Mouse (Mus musculus): ENCODE measurements around the gene 1110002E22Rik. TPM values are rescaled to one million over a fixed set of nuclear protein-coding genes. Genes with fewer than 3 reads are reported as not detected.

The 1110002E22Rik gene
- polyA plus RNA-seq, 1 experiment from 2014 or later, result 0.01 TPM

DNA sequence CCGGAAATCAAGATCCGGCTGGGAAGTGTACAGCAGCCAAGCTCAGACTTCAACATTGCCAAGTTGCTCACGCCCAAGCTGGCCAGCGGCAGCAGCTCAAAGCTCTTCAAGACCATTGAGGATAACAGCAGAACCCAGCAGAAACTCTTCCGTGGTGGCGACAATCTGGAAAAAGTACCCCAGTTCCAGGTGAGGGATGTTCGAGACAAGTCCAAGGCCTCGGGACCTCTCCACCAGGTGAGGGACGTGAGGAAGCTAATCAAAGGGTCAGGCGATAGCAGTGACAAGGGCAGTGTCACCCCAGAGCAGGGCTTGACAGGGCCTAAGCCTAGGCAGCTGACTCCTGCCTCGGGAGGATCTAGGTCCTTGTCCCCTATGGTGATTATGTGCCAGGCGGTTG is 3.3 kb downstream of the 1110002E22Rik start:
- Histone ChIP-seq H3K9ac (replicated peaks) (no peak overlapping the region), H3K27me3 (ENCODE audit: insufficient read depth, low read length) (no peaks in the 10 kb centered on the region), H3K4me3 (ENCODE audit: low read depth, low read length) (no peak overlapping the region), H3K4me1 (ENCODE audit: insufficient read depth) (no peaks in the 10 kb centered on the region), H3K36me3 (replicated peaks; ENCODE audit: insufficient read depth, low read length) (no peaks in the 10 kb centered on the region), H3K9me3 (ENCODE audit: low read length) (no peaks in the 10 kb centered on the region), H3K4me2 (ENCODE audit: low read depth, low read length) (no peak overlapping the region), H3K27ac (ENCODE audit: low read depth) (no peak overlapping the region)
- 80% methylated on average over 12 of the region's 12 CpGs for WGBS (ENCODE audit: insufficient replicate concordance)
- TF ChIP-seq EP300 (IDR thresholded peaks at IDR 0.05; ENCODE audit: low read depth) (no peak), CTCF (IDR thresholded peaks at IDR 0.05; ENCODE audit: low read depth) (no peak)
- no peak for ATAC-seq
- DNase-seq, result no peak

DNA sequence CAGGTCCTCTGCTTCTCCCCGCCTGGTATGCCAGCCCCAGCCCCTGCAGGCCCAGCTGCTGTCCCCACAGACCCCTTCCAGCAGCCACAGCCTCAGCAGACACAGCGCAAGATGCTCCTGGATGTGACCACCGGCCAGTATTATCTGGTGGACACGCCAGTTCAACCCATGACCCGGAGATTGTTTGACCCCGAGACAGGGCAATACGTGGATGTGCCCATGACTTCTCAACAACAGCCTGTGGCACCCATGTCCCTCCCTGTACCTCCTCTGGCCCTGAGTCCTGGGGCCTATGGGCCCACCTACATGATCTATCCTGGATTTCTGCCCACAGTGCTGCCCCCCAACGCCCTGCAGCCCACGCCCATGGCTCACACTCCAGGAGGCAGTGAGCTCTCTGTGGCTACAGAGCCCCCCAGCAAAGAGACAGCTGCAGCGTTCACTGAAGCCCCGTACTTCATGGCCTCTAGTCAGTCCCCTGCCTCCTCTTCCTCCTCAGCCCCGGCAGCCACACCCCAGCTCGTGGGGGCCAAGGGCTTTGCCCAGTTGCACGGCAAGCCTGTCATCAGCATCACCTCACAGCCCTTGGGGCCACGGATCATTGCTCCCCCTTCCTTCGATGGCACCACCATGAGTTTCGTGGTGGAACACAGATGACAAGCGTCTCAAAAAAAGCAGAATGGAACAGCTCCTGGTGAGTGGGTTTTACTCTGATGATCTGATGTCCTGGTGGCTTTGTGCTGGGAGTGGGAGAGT is 5.1 kb downstream of the 1110002E22Rik start:
- Histone ChIP-seq H3K4me1 (ENCODE audit: insufficient read depth) (no peaks in the 10 kb centered on the region), H3K9ac (replicated peaks) (no peak overlapping the region), H3K27ac (ENCODE audit: low read depth) (no peak overlapping the region), H3K36me3 (replicated peaks; ENCODE audit: insufficient read depth, low read length) (no peaks in the 10 kb centered on the region), H3K9me3 (ENCODE audit: low read length) (no peaks in the 10 kb centered on the region), H3K4me2 (ENCODE audit: low read depth, low read length) (no peak overlapping the region), H3K4me3 (ENCODE audit: low read depth, low read length) (no peak overlapping the region), H3K27me3 (ENCODE audit: insufficient read depth, low read length) (no peaks in the 10 kb centered on the region)
- no peak for ATAC-seq
- TF ChIP-seq EP300 (IDR thresholded peaks at IDR 0.05; ENCODE audit: low read depth) (no peak), CTCF (IDR thresholded peaks at IDR 0.05; ENCODE audit: low read depth) (no peak)
- WGBS (ENCODE audit: insufficient replicate concordance), result 70% methylated on average over 18 of the region's 18 CpGs
- no peak for DNase-seq

DNA sequence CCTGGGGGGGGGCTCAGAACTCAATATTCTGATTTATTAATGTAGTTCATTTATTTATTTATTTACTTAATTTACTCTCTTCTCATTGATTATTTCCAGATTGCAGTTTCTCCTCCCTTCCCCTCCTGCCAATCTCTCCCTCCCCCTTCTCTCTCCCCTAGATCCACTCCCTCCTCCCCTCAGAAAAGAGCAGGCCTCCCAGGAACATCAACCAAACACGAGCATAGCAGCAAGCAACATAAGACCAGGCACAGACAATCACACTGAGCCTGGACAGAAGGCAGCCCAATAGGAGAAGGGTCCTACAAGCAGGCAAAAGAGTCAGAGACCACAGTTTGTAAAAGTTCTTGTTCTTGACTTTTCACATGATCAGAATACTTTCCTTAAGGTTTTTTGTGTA is 6.2 kb downstream of the 1110002E22Rik start:
- no peaks in the 10 kb centered on the region for H3K36me3 ChIP-seq (replicated peaks; ENCODE audit: insufficient read depth, low read length)
- TF ChIP-seq EP300 (IDR thresholded peaks at IDR 0.05; ENCODE audit: low read depth) (no peak), CTCF (IDR thresholded peaks at IDR 0.05; ENCODE audit: low read depth) (no peak)
- no peak overlapping the region for H3K27ac ChIP-seq (ENCODE audit: low read depth)
- no peaks in the 10 kb centered on the region for H3K27me3 ChIP-seq (ENCODE audit: insufficient read depth, low read length)
- ATAC-seq (no peak), DNase-seq (no peak)
- no peak overlapping the region for H3K4me3 ChIP-seq (ENCODE audit: low read depth, low read length)
- H3K9me3 ChIP-seq (ENCODE audit: low read length), result no peaks in the 10 kb centered on the region
- H3K4me2 ChIP-seq (ENCODE audit: low read depth, low read length), result no peak overlapping the region
- H3K9ac ChIP-seq (replicated peaks), result no peak overlapping the region
- H3K4me1 ChIP-seq (ENCODE audit: insufficient read depth), result no peaks in the 10 kb centered on the region
- WGBS (ENCODE audit: insufficient replicate concordance), result 24% methylated on average over 1 of the region's 1 CpGs

DNA sequence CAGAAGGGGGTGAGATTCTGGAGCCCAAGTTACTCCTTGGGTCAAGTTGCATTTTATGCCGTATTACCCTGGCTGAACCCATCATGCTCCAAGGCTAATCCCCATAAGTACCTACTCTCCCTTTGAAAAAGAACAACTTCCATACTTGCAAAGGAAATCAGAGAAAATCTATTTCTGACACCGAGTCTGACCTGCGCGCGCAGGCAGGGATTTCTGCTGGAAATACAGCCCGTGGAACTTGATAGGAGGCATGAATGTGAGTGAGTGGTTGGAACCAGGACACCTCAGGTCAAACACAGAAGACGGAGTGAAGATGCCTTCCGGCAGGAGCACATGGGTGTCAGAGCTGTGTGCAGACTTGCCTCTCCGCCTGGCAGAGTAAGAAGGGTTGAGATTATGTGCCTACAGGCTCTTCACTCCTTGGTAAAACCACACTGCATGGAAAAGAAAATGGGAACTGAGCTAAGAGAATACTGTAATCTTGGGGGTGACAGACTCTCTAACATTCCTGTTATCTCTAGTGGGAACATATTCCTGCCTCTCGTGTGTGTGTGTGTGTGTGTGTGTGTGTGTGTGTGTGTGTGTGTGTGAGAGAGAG is 6.7 kb downstream of the 1110002E22Rik start:
- H3K4me2 ChIP-seq (ENCODE audit: low read depth, low read length), result no peak overlapping the region
- no peak for TF ChIP-seq CTCF (IDR thresholded peaks at IDR 0.05; ENCODE audit: low read depth)
- no peak for TF ChIP-seq EP300 (IDR thresholded peaks at IDR 0.05; ENCODE audit: low read depth)
- H3K4me3 ChIP-seq (ENCODE audit: low read depth, low read length), result no peak overlapping the region
- no peak overlapping the region for H3K9ac ChIP-seq (replicated peaks)
- H3K36me3 ChIP-seq (replicated peaks; ENCODE audit: insufficient read depth, low read length), result no peaks in the 10 kb centered on the region
- no peaks in the 10 kb centered on the region for H3K27me3 ChIP-seq (ENCODE audit: insufficient read depth, low read length)
- no peak overlapping the region for H3K27ac ChIP-seq (ENCODE audit: low read depth)
- no peaks in the 10 kb centered on the region for H3K4me1 ChIP-seq (ENCODE audit: insufficient read depth)
- ATAC-seq (no peak), DNase-seq (no peak)
- WGBS (ENCODE audit: insufficient replicate concordance), result 77% methylated on average over 10 of the region's 10 CpGs
- no peaks in the 10 kb centered on the region for H3K9me3 ChIP-seq (ENCODE audit: low read length)

DNA sequence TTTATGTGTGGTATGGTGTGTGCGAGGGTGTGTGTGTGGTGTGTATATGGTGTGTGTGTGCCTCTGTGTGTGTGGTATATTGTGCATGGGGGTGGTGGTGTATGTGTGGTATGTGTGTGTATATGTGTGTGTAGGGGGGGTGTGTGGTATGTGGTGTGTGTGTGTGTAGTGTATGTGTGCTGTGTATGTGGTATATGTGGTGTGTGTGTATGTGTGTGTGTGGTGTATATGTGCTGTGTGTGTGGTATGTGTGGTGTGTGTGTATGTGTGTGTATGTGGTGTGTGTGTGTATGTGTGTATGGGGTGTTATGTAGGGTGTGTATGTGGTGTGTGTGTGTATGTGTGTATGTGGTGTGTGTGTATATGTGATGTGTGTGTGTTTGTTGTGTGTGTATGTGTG is 9.4 kb downstream of the 1110002E22Rik start:
- 87% methylated on average over 1 of the region's 1 CpGs for WGBS (ENCODE audit: insufficient replicate concordance)
- no peaks in the 10 kb centered on the region for H3K36me3 ChIP-seq (replicated peaks; ENCODE audit: insufficient read depth, low read length)

DNA sequence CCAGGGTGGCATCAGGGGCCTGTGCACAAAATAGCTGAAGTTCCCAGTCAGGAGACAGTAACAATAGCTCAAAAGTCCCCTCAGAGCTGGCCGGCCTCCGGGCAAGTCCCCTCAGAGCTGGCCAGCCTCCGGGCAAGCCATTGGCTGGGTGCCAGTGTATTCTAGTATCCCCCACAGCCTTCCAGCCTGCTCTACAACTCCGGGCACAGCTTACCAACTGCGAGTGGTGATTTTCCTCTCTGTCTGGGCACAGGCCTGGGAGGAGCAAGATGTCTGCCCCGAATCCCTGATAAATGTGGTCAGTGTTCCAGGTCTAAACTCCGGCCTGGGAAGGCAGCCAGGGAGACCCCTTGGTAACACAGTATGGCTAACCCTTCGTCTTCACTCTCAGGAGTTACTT is 10.4 kb downstream of the 1110002E22Rik start:
- no peak overlapping the region for H3K27ac ChIP-seq (ENCODE audit: low read depth)

More for the DNA sequence above, 9.4 kb downstream of the 1110002E22Rik start:
- no peaks in the 10 kb centered on the region for H3K9me3 ChIP-seq (ENCODE audit: low read length)
- H3K4me3 ChIP-seq (ENCODE audit: low read depth, low read length), result no peak overlapping the region
- no peak overlapping the region for H3K9ac ChIP-seq (replicated peaks)
- DNase-seq (no peak), ATAC-seq (no peak)
- no peak for TF ChIP-seq EP300 (IDR thresholded peaks at IDR 0.05; ENCODE audit: low read depth)
- no peak for TF ChIP-seq CTCF (IDR thresholded peaks at IDR 0.05; ENCODE audit: low read depth)
- no peaks in the 10 kb centered on the region for H3K4me1 ChIP-seq (ENCODE audit: insufficient read depth)
- no peak overlapping the region for H3K4me2 ChIP-seq (ENCODE audit: low read depth, low read length)
- no peaks in the 10 kb centered on the region for H3K27me3 ChIP-seq (ENCODE audit: insufficient read depth, low read length)
- no peak overlapping the region for H3K27ac ChIP-seq (ENCODE audit: low read depth)

More for the DNA sequence above, 10.4 kb downstream of the 1110002E22Rik start:
- ATAC-seq (no peak), DNase-seq (no peak)
- TF ChIP-seq EP300 (IDR thresholded peaks at IDR 0.05; ENCODE audit: low read depth), result no peak
- no peak for TF ChIP-seq CTCF (IDR thresholded peaks at IDR 0.05; ENCODE audit: low read depth)
- Histone ChIP-seq H3K9ac (replicated peaks) (no peak overlapping the region), H3K4me1 (ENCODE audit: insufficient read depth) (no peaks in the 10 kb centered on the region), H3K27me3 (ENCODE audit: insufficient read depth, low read length) (no peaks in the 10 kb centered on the region), H3K4me2 (ENCODE audit: low read depth, low read length) (no peak overlapping the region), H3K36me3 (replicated peaks; ENCODE audit: insufficient read depth, low read length) (no peaks in the 10 kb centered on the region), H3K9me3 (ENCODE audit: low read length) (no peaks in the 10 kb centered on the region), H3K4me3 (ENCODE audit: low read depth, low read length) (no peak overlapping the region)
- WGBS (ENCODE audit: insufficient replicate concordance), result 77% methylated on average over 8 of the region's 8 CpGs
